Mouse (Mus musculus) cortical plate, adult 2 months (tissue): ENCODE measurements around the gene Enpp6. TPM values are rescaled to one million over a fixed set of nuclear protein-coding genes. Genes with fewer than 3 reads are reported as not detected.
A peak's percentile ranks its signal among the peaks of the same experiment; 100 is the strongest.

Source experiments
- H3K27ac ChIP-seq: fragments of 200-500 bp; 2 replicates; pipeline ENCODE4 v1.5.1; 2012; ENCODE audit warnings: low read length, control low read depth, inconsistent platforms; ENCODE audit not compliant: insufficient read depth
- H3K4me1 ChIP-seq: fragments of 200-500 bp; 2 replicates; pipeline ENCODE4 v1.6.1; 2011; ENCODE audit warnings: low read length; ENCODE audit not compliant: control insufficient read depth, insufficient read depth
- H3K4me3 ChIP-seq: fragments of 200-500 bp; 2 replicates; pipeline ENCODE4 v1.5.1; 2011; ENCODE audit warnings: mild to moderate bottlenecking, low read length, control low read depth; ENCODE audit not compliant: insufficient read depth
- CTCF ChIP-seq: fragments of 200-500 bp; IDR thresholded peaks from 2 replicates; pipeline ENCODE4 v1.5.1; 2011; ENCODE audit warnings: mild to moderate bottlenecking, control low read depth, low read length; ENCODE audit not compliant: insufficient read depth; ENCODE audit errors: extremely low read depth
- POLR2A ChIP-seq: fragments of 200-500 bp; IDR thresholded peaks from 2 replicates; pipeline ENCODE4 v1.6.1; 2011; ENCODE audit warnings: mild to moderate bottlenecking, low read length, control low read depth; ENCODE audit not compliant: insufficient read depth; ENCODE audit errors: extremely low read depth
- polyA plus RNA-seq: library from polyadenylated mRNA; depleted of rRNA; stranded (reverse); fragments of >200 nt; gene quantifications from 2 replicates; pipeline ENCODE4 v1.2.3, GENCODE M21; 2012; rRNA removed

Enpp6 gene
- 8.8 and 14.4 TPM in 2 replicates for polyA plus RNA-seq

- no peaks in the 10 kb centered on the region for H3K4me1 ChIP-seq
- H3K27ac ChIP-seq = no peak within 1 kb of the TSS
- TF ChIP-seq POLR2A = no peak
- TF ChIP-seq CTCF = no peak
- H3K4me3 ChIP-seq = no peak within 1 kb of the TSS
Measured at GRCm38 (mm10) chr8:46986386-46987140, at the start of gene Enpp6. Gene Enpp6, plus strand, starts transcription at chr8:46986887.

- TF ChIP-seq POLR2A = no peak
- TF ChIP-seq CTCF = no peak
- H3K4me1 ChIP-seq = peaks cover 1% of the 10 kb centered on the region; the same call in 1 of the 2 replicates
- no peak overlapping the region for H3K4me3 ChIP-seq
- no peak overlapping the region for H3K27ac ChIP-seq
Measured at GRCm38 (mm10) chr8:46938218-46938617, 48.5 kb upstream of the Enpp6 start.

DNA sequence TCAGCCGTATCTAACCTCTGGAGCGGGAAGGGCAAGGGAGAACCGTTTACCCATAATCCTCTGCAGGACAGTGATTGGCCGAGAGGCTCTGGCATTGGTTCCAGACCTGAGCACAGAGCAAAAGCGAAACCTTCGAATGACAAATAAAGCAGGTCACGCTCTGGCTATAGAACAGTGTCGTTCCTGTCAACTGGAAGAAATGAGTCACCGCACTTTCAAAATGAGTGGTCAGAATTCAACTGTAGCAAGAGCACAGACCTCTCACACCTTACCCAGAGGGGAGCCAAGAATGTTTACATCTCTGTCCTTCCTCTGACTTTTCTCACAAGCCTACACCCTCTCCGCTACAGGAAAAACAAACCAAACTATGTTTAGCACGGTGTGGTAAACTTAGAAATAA is 45.4 kb upstream of the Enpp6 start:
- Histone ChIP-seq H3K4me3 (no peak overlapping the region), H3K27ac (peak overlapping the region; percentile 46), H3K4me1 (no peaks in the 10 kb centered on the region)
- TF ChIP-seq CTCF (no peak), POLR2A (no peak)

DNA sequence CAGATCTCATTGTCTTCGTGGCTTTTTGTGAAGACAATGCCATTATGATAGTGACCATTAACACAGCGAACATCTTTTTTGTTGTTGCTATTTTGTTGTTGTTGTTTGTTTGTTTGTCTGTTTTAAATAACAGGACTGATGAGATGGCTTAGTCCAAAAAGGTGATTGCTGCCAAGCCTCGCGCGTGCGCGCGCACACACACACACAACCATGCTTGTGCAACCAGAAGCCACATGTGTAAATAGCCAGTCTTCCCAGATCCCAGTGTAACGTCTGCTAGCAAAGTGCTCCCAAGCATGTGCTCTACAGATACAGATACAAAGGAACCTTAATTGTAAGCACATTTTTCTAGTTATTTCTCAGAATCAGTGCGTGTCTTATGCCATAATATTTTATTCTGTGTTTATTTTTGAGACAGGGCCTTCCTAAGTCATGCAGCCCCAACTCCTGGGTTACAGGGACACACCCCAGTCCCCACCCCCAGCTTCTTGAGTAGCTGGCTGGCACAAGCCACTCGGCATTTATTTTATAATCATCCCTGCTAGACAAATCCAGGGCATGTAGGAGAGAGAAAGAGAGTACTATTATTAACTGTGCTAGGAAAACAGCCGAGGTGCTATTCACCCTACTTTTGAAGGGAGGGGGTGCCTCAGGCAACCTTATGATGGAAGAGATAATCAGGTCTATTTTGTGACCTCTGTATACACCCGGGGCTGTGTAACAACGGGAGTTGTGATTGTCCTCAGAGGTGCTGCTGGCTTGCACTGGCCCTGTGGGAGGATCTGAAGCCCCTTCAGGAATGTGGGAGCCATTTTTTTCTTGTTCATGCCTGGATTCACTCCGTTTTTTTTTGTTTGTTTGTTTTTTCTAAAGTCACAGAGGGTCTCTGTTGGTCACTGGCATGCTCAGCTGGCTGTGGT is 44.7 kb upstream of the Enpp6 start:
- Histone ChIP-seq H3K4me3 (no peak overlapping the region), H3K4me1 (no peaks in the 10 kb centered on the region), H3K27ac (peak overlapping the region; percentile 46)
- TF ChIP-seq POLR2A = no peak
- no peak for TF ChIP-seq CTCF

GRCm38 (mm10) chr8:46942651-46943024 is 44.0 kb upstream of the Enpp6 start:
- Histone ChIP-seq H3K4me3 (no peak overlapping the region), H3K4me1 (no peaks in the 10 kb centered on the region), H3K27ac (no peak overlapping the region)
- TF ChIP-seq CTCF = no peak
- no peak for TF ChIP-seq POLR2A

GRCm38 (mm10) chr8:46943337-46943736 is 43.4 kb upstream of the Enpp6 start:
- no peak overlapping the region for H3K4me3 ChIP-seq
- TF ChIP-seq CTCF (no peak), POLR2A (no peak)
- no peak overlapping the region for H3K27ac ChIP-seq
- H3K4me1 ChIP-seq = no peaks in the 10 kb centered on the region

- H3K27ac ChIP-seq = no peak overlapping the region
- no peak overlapping the region for H3K4me3 ChIP-seq
- no peaks in the 10 kb centered on the region for H3K4me1 ChIP-seq
- peak; percentile 14; the same call in 1 of the 2 replicates for TF ChIP-seq CTCF
- TF ChIP-seq POLR2A = no peak
Measured at GRCm38 (mm10) chr8:46946181-46946580, 40.5 kb upstream of the Enpp6 start.

DNA sequence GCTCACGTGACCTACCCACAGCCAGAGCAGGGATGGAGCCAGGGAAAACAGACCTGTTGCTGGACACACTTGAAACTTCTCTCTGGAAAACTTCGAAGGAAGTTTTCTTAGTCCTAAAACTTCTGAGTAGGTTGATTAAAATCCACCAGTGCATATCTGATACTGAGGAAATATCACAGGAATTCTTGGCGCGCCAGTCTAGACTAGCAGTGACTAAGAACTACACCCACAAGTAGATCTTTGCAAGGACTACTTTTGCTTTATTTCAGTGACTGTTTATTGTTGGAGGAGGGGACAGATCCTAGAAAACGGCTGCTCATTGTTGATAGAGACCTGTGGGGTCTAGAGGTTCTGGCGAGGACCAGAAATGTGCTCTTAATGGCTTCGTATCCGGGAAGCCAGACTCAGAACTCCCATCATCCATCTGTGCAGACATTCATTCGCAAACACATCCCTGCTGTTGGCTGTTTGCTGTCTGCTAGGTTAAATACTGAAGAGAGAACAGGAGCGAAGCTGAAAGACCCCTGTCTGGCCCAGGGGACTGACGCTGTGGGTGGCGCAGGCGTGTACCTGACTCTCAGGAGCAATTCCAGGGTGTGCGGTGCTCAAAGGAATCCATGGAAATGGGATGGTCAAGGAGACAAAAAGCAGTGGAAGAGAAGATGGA is 38.5 kb upstream of the Enpp6 start:
- H3K4me3 ChIP-seq = no peak overlapping the region
- no peaks in the 10 kb centered on the region; the same call in 1 of the 2 replicates for H3K4me1 ChIP-seq
- TF ChIP-seq POLR2A = no peak
- no peak for TF ChIP-seq CTCF
- no peak overlapping the region for H3K27ac ChIP-seq

DNA sequence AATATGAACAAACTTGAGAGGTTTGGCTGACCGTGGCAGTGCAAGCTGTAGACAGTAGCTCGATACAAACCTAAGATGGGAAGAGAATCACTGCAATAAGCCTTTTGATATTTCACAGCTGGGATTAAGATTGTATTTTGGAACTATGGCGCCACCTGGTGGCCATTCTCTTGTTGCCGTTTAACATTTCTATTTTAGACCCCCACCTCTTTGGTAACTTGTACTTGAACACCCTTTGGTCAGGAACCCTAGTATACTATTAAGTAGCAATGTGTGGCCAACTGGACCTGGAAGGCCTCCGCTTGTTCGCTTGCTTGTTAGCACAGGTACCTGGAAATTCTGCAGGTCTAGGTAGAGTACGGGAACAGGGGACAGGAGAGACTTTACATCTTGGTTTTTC is 33.2 kb upstream of the Enpp6 start:
- H3K4me3 ChIP-seq = no peak overlapping the region
- no peak overlapping the region for H3K27ac ChIP-seq
- TF ChIP-seq CTCF = peak; percentile 58; the same call in 1 of the 2 replicates
- no peak for TF ChIP-seq POLR2A
- H3K4me1 ChIP-seq = no peaks in the 10 kb centered on the region; the same call in 1 of the 2 replicates
